Mouse (Mus musculus): ENCODE measurements at regions not wholly inside any gene's neighbourhood (a gene's known extent, or its start where the extent isn't known, plus 50 kb on each side); places are given as distances from the start of the nearest gene placed in this dataset.

DNA sequence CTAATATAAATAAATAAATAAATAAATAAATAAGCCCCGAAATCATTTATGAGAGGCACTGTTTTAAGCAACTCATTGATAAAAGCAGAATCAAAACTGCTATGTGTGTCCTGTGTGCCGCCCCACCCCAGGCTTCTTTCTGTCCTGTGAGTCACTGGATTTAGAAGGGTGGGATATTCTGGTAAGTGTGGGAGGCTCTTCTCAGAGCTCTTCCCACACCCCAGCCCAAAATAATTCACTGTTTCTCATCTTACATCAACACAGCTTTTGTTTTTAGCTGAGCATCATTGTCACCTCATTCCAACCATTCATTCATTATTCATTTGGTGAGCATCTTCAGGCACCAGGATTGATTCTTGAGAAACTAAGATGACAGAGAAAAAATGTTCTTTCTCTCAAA lies 118.4 kb downstream of the Barx2 start:
- no peak for DNase-seq (ENCODE audit: low spot score in 2 of 2)

GRCm38 (mm10) chr9:31775956-31776355 lies 137.3 kb downstream of the Barx2 start:
- DNase-seq (ENCODE audit: low spot score in 2 of 2), result no peak

DNA sequence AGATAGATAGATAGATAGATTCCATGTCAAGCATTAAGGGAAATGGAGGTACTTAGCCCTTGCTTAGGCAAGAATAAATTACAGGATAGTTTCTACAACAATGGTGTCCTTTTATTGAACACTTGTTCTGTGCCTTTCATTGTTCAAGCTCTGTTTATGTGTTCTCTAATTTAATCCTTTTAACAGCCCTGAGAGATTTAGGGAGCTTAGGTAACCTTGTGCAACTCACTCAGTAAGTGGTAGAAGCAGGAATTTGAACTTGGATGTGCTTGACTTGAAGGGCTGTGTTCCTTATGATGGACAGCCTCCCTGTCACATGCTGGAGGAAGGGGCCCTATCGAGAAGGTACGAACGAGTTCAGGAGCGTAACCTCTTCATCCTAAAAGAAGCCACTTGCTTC lies 147.9 kb downstream of the Barx2 start:
- no peak for DNase-seq (ENCODE audit: low spot score in 2 of 2)

GRCm38 (mm10) chr9:31757894-31758561 lies 155.2 kb downstream of the Barx2 start:
- DNase-seq (ENCODE audit: low spot score in 2 of 2), result no peak

GRCm38 (mm10) chr9:31730443-31730842 lies 182.8 kb downstream of the Barx2 start:
- DNase-seq (ENCODE audit: low spot score in 2 of 2), result no peak

DNA sequence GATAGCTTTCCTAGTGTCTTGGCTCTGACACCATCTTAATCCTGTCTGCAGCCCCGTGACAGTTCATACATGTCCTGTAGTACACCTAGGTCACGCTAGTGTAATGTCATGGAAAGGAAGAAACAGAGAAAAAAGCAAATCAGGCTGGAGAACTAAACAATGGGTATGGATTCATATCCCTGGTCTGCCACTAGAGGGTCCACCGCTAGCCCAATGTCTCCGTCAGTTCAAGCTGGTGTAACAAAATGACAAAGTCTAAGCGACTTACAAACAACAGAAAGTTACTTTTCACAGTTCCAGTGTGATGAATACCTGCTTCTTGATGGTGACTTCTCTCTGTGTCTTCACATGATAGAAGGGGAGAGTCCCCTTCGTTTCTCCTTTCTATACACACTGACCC lies 194.0 kb downstream of the Barx2 start:
- no peak for DNase-seq (ENCODE audit: low spot score in 2 of 2)

GRCm38 (mm10) chr9:31710022-31710421 lies 203.2 kb downstream of the Barx2 start:
- no peak for DNase-seq (ENCODE audit: low spot score in 2 of 2)

DNA sequence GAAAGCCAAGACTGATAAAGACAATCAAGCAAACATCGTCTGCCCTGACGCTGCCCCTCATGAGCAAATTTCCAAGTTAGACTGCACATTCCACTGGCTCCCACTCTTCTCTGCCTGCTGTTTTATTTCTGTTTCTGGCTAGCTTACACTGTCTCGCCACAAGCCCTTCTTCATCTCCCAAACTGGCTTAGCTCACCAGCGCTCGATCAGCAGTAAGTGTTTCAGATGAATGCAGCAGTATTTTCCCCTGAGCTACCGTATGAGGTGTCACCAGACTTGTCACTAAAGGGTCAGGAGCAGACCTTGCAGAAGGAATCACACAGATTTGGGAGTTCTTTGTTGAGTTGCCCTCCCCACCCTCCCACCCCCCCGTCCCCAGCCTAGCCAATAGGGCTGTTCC lies 206.6 kb downstream of the Barx2 start:
- DNase-seq (ENCODE audit: low spot score in 2 of 2), result no peak

DNA sequence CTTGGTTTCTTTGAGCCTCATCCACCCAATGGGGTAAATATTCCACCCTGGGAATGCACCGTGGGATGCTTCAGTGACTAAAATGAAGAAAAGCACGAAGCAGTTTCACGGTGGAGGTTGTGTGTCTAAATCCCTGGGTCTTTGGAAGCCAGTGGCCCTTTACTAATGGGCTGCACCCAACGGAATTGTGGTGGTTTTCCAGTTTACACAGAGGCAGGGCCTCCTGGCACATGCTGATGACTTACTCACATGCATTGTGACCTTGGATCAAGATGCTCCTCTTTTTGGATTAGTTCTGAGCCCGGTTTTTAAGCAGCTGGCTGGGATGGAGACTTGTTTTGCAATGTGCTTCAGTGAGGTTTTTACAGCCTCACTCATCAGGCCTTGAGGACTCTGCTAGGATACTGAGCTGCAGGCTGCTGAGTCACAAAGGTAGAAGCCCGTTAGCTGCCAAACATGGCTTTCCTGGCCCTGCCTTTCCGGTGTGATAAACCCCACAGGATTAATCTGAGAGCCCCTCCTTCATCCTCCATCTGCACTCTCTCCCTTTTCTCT lies 222.3 kb downstream of the Barx2 start:
- DNase-seq (ENCODE audit: low spot score in 2 of 2), result no peak

DNA sequence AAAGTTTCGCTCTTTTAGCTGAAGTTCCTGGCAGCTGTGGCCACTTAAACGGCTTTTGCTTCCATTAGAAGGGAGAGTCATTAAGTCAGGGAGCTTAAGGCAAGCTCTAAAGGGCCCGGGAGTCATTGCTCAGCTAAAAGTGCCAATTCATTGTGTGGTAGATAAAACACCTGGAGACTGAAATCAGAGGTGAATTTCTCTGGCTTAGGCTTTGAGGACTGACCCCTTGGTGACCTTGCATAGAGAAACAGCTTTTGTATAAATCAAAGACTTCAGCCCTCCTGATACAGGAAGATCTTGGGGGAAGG lies 224.1 kb upstream of the Tmem45b start:
- no peak for DNase-seq (ENCODE audit: low spot score in 2 of 2)

DNA sequence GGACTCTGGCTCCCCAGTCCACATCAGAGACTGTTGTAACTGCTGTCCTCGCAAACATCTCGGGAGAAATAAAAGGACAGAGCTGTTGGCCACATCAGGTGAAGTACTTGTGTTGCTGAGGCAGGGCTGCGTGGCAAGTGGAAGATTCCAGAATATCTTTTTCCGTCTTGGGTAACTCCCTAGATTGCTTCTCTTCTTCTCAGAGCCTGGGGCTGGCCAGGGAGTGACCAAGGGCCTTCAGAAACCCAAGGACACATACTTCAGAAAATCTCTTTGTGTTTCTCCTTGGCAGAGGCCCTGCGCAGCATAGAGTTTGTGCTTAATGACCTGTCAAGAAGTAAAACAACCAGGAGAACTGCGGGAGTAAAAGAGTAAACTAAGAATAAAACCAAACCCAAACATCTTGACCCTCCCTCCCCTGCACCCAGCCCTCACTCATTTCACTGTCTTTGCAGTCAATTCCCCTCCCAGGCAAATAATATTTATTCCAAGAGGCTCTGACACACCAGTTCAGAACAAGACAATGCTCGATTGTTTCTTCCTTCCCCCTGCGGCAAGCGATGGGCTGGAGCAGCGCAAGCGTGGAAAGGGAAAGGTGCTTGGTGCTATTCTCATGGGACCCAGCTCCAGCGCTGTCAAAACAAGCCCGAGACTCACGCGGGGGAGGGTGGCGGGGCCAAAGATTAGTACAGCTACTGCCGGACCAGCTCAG lies 223.6 kb upstream of the Tmem45b start:
- no peak for DNase-seq (ENCODE audit: low spot score in 2 of 2)

GRCm38 (mm10) chr9:31686466-31686865 lies 222.2 kb upstream of the Tmem45b start:
- no peak for DNase-seq (ENCODE audit: low spot score in 2 of 2)

DNA sequence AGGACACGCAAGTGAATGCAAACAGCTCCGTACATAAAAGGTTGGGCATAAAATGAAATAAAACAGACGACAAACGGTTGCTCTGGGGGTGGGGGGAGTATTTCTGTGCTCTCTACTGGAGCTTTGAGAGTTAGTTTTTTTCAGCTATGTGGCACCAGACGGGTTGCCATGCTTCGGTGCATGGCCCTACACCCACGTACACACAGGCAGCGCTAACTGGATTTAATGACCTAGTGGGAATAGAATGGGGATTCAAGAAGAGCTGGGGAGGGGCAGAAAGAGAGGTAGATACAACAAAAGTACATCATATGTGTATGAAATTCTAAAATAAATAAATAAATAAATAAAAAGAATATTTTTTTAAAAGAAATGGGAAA lies 220.5 kb upstream of the Tmem45b start:
- DNase-seq (ENCODE audit: low spot score in 2 of 2), result no peak

- DNase-seq (ENCODE audit: low spot score in 2 of 2), result no peak
Measured at GRCm38 (mm10) chr9:31684099-31684811, 220.0 kb upstream of the Tmem45b start.

DNA sequence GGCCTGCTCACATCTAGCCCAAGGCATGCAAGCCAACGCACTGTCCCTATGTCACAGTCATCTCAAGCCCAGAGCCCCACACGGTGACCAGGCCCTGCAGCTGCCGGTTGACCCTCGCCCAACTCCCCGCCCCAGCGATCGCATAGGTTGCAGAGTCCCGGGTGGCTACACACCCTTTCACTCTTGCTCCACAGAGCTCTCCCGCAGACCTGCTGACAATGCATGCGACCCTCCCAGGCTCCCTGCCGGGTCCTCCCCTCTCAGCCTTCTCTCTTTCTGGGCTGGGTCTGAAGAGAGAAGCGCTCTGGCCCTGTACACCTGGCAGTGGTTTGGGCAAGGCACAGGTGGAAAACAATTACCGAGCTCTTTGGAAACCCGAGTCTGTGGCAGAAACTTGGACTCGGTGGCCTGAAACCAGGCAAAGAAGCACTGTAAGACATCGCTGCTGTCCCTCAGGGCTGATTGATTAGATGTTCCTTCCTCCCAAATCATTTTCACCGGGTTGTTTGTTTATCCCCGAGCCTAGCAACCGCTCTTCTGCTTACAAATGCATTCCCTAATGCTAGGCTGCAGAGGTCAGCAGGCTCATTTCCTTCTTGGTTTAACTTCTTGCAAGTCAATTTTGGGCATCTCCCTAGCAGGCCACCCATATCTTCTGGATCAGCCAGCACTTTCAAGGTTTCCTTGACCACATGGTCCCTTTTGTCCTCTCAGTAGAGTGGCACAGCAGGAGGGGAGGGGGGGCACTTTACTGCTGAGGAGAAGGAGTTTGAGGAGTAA lies 219.2 kb upstream of the Tmem45b start:
- DNase-seq (ENCODE audit: low spot score in 2 of 2), result no peak

DNA sequence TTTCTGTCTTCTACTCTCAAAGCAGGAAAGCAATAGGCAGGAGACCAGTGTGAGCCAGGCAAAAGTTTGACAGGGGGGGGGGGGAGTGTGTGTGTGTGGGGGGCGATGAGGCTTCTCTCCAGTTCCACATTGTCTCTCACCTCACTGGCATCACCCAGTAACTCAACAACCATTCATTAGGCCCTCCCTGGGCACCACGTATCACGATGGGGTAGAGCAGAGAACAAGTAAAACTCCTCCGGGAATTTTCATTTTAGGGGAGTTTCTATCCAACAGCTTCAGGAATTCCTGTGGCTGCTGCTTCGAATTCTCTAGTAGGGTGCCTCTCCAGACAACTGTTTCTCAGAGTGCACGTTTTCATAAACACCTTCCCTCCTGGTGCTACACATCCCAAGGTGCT lies 218.6 kb upstream of the Tmem45b start:
- DNase-seq (ENCODE audit: low spot score in 2 of 2), result no peak

DNA sequence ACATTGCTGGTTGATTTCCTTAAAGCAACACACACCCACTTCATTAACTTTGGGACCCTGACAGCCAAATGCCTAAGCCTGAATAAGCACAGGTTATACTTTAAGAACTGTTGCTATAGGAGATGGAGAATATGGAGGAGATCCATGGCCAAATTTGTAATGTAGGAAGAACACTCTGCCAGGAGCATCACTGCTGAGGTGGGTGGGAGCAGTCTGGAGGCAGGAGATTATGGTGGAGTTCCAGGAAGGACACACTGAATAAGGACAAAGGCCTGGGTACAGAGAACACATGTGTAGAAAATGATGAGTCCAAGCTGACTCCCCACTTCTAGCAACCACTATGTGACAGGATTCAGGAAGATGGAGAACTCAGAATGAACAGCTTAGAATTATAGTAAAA lies 212.9 kb upstream of the Tmem45b start:
- DNase-seq (ENCODE audit: low spot score in 2 of 2), result no peak

- no peak for DNase-seq (ENCODE audit: low spot score in 2 of 2)
Measured at GRCm38 (mm10) chr9:31659026-31659425, 194.8 kb upstream of the Tmem45b start.

GRCm38 (mm10) chr9:31657612-31658011 lies 193.3 kb upstream of the Tmem45b start:
- DNase-seq (ENCODE audit: low spot score in 2 of 2), result no peak

GRCm38 (mm10) chr9:31656676-31657075 lies 192.4 kb upstream of the Tmem45b start:
- no peak for DNase-seq (ENCODE audit: low spot score in 2 of 2)

DNA sequence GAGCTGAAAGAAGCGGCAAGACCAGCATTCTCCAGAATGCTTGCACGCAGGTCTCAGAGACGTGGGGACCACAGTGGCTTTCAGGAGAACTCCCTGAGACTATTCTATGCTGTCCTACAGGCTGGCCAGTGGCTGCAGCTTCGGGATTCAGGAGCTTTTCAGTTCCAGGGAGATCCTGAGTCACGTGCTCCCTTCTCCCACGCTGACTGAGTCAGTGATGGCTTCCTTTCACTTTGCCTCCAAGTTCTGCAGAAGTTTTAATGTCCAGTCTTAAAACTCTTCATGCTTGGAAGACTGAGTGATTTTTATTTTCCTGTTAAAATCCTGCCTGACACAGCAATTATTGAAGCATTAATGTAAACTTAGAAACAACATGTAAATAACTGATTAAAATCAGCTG lies 190.5 kb upstream of the Tmem45b start:
- no peak for DNase-seq (ENCODE audit: low spot score in 2 of 2)

DNA sequence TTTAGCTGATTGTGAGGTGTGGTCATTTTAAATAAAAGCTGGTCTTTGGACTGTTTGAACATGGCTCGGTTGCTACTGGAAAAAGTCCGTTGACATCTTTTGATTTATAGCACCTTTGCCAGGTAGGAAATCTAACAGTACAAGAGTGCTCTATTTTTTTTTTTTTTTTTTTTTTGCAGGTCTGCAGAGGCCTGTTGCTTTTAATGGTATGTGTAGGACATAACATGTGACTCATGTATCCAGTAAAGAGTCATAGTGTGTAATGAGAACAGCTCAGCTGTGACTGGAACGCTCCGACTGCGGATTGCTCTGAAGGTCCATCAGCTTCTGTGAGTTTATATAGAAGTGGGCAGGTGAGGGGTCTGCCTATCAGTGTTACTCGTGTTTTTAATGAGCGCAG lies 190.0 kb upstream of the Tmem45b start:
- no peak for DNase-seq (ENCODE audit: low spot score in 2 of 2)

Data from natural killer cell, adult 2 months (primary cell).